Mouse (Mus musculus) NIH3T3 (cell line): ENCODE measurements around the gene Brpf1.

ENCODE experiments used
- DNase-seq: peaks from one replicate; pipeline ENCODE4 v3.0.0-alpha.2; 2012; ENCODE audit warnings: low read depth

Brpf1 gene

GRCm38 (mm10) chr6:113361476-113361875 lies 54.5 kb downstream of the Brpf1 start:
- no peak for DNase-seq

GRCm38 (mm10) chr6:113362241-113362640 lies 55.3 kb downstream of the Brpf1 start:
- DNase-seq = no peak

GRCm38 (mm10) chr6:113364518-113365135 lies 57.7 kb downstream of the Brpf1 start:
- DNase-seq = no peak

- DNase-seq = no peak
These were observed 59.7 kb downstream of the Brpf1 start for GRCm38 (mm10) chr6:113366639-113367038.

GRCm38 (mm10) chr6:113367574-113367973 lies 60.6 kb downstream of the Brpf1 start:
- no peak for DNase-seq

GRCm38 (mm10) chr6:113368124-113368523 lies 61.2 kb downstream of the Brpf1 start:
- no peak for DNase-seq

GRCm38 (mm10) chr6:113368577-113368976 lies 61.6 kb downstream of the Brpf1 start:
- DNase-seq = no peak

GRCm38 (mm10) chr6:113370194-113370929 lies 63.4 kb downstream of the Brpf1 start:
- no peak for DNase-seq

- DNase-seq = no peak
These were observed 66.6 kb downstream of the Brpf1 start for GRCm38 (mm10) chr6:113373491-113373890.
